Mouse (Mus musculus): ENCODE measurements at regions not wholly inside any gene's neighbourhood (a gene's known extent, or its start where the extent isn't known, plus 50 kb on each side); places are given as distances from the start of the nearest gene placed in this dataset.

DNA sequence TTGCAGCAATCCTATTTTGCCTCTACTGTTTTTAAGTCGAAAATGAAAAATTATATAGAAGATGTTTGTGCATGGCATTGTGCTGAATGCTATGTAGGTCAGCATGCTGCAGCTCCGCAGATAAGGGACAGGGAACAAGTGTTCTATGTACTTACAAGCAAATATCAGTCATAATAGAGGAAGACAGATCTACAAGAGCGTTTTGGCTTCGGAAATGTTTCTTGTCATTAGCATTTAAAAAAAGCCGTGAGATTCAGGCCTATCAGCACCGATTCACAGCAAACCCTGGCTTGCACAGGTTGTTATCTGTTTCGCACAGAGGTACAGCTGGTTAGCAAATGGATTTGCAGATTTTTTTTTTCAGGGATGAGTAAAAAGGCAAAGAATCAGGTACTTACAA, 191.8 kb upstream of the Tbc1d5 start:
- TF ChIP-seq CTCF (IDR thresholded peaks at IDR 0.05; ENCODE audit: low read depth, low read length) (no peak), POLR2A (IDR thresholded peaks at IDR 0.05; ENCODE audit: borderline replicate concordance, low read depth, low read length) (no peak)

Measured in bone marrow macrophage, adult 2 months (primary cell).